Mouse (Mus musculus) liver, postnatal 0 days (tissue): ENCODE data around the gene Dscam.

ENCODE experiments used
- CTCF ChIP-seq: sonication (generic); IDR thresholded peaks from 2 replicates; pipeline ENCODE4 v1.5.1; 2016; ENCODE audit warnings: antibody characterized with exemption, low read depth
- EP300 ChIP-seq: IDR thresholded peaks from 2 replicates; pipeline ENCODE4 v1.6.1; 2016; ENCODE audit warnings: antibody characterized with exemption, low read depth, mild to moderate bottlenecking

GRCm38 (mm10) chr16:97073847-97074246 is 96.7 kb downstream of the Dscam start:
- TF ChIP-seq EP300: no peak
- no peak for TF ChIP-seq CTCF
